Mouse (Mus musculus): ENCODE data around the gene Polr2b. TPM values are rescaled to one million over a fixed set of nuclear protein-coding genes. Genes with fewer than 3 reads are reported as not detected.

The Polr2b gene
- total and polyA plus RNA-seq, 3 experiments: 58.3 to 178 (median 91.4) TPM

GRCm38 (mm10) chr5:77261137-77261536 lies 48.8 kb upstream of the Polr2b start:
- no peak overlapping the region for H3K4me3 ChIP-seq (ENCODE audit: control insufficient read depth in 1 of 2, insufficient read depth in 1 of 2, low read depth in 2 of 2, low read length in 2 of 2)
- peaks cover 0 to 9% of the 10 kb centered on the region in 2 experiments; a peak in 2 of 4 replicates for H3K36me3 ChIP-seq (ENCODE audit: control insufficient read depth in 1 of 2, insufficient read depth in 2 of 2, low read length in 2 of 2)
- peaks cover 8% of the 10 kb centered on the region for H3K79me2 ChIP-seq (ENCODE audit: control insufficient read depth, insufficient read depth, low read length, poor library complexity)
- H3K27me3 ChIP-seq (ENCODE audit: control insufficient read depth in 1 of 2, insufficient read depth in 2 of 2, low read length in 2 of 2): no peaks in the 10 kb centered on the region; a peak in 1 of 4 replicates
- H3K9ac ChIP-seq (ENCODE audit: control insufficient read depth, low read depth, low read length, poor library complexity, severe bottlenecking): peak overlapping the region; percentile 20; the same call in 1 of the 2 replicates
- peak; percentile 66 for DNase-seq (ENCODE audit: low read depth, low spot score)
- H3K4me1 ChIP-seq (ENCODE audit: control insufficient read depth in 1 of 2, insufficient read depth in 2 of 2, low read length in 2 of 2): peaks cover 3 to 9% of the 10 kb centered on the region in 2 experiments; a peak in 3 of 4 replicates
- no peaks in the 10 kb centered on the region for H3K9me3 ChIP-seq (replicated peaks; ENCODE audit: insufficient read depth, low read length)
- no peak overlapping the region for H3K27ac ChIP-seq (ENCODE audit: control insufficient read depth, low read depth, low read length)
- no peak for TF ChIP-seq RAD21 (IDR thresholded peaks at IDR 0.05; ENCODE audit: low read depth, low read length)
- TF ChIP-seq USF2 (IDR thresholded peaks at IDR 0.05; ENCODE audit: borderline replicate concordance in 1 of 2, insufficient read depth in 1 of 2, low read depth in 1 of 2, low read length in 2 of 2): no peak
- TF ChIP-seq RCOR1 (IDR thresholded peaks at IDR 0.05; ENCODE audit: low read depth, low read length): no peak
- TF ChIP-seq TCF12 (IDR thresholded peaks at IDR 0.05; ENCODE audit: low read depth, low read length): peak; percentile 46
- TF ChIP-seq MYC (IDR thresholded peaks at IDR 0.05; ENCODE audit: low read depth, low read length): no peak
- TF ChIP-seq TBP (IDR thresholded peaks at IDR 0.05; ENCODE audit: low read depth, low read length): no peak
- TF ChIP-seq MYB (IDR thresholded peaks at IDR 0.05; ENCODE audit: low read depth, low read length): peak; percentile 37; the same call in 1 of the 2 replicates
- no peak for TF ChIP-seq NELFE (IDR thresholded peaks at IDR 0.05; ENCODE audit: low read depth, low read length)
- peak; percentile 49 to 70; a peak in 3 of 4 replicates for TF ChIP-seq EP300 (IDR thresholded peaks at IDR 0.05; ENCODE audit: low read depth in 1 of 2, low read length in 2 of 2)
- TF ChIP-seq ETS1 (IDR thresholded peaks at IDR 0.05; ENCODE audit: low read depth, low read length): peak; percentile 35; the same call in 1 of the 2 replicates
- TF ChIP-seq JUND (IDR thresholded peaks at IDR 0.05; ENCODE audit: low read depth, low read length): no peak
- TF ChIP-seq CHD2 (IDR thresholded peaks at IDR 0.05; ENCODE audit: low read length): no peak
- peak; percentile 66 for TF ChIP-seq GATA1 (IDR thresholded peaks at IDR 0.05; ENCODE audit: low read depth, low read length)
- peak; percentile 33; the same call in 1 of the 2 replicates for TF ChIP-seq MXI1 (IDR thresholded peaks at IDR 0.05; ENCODE audit: low read depth, low read length)
- TF ChIP-seq HCFC1 (IDR thresholded peaks at IDR 0.05; ENCODE audit: low read depth, low read length): no peak
- TF ChIP-seq MAX (IDR thresholded peaks at IDR 0.05; ENCODE audit: low read length): no peak
- TF ChIP-seq UBTF (IDR thresholded peaks at IDR 0.05; ENCODE audit: borderline replicate concordance, insufficient read depth, low read depth, low read length): no peak
- no peak for TF ChIP-seq GABPA (IDR thresholded peaks at IDR 0.05; ENCODE audit: low read depth, low read length)
- no peak for TF ChIP-seq SMC3 (IDR thresholded peaks at IDR 0.05; ENCODE audit: low read depth, low read length)
- no peak for TF ChIP-seq CHD1 (IDR thresholded peaks at IDR 0.05; ENCODE audit: low read depth, low read length)
- no peak for TF ChIP-seq NRF1 (IDR thresholded peaks at IDR 0.05; ENCODE audit: insufficient read depth, low read depth, low read length, poor library complexity, severe bottlenecking)
- 0 out of 2 replicates have a peak, but pooled peaks have one; percentile 11 for TF ChIP-seq BHLHE40 (IDR thresholded peaks at IDR 0.05; ENCODE audit: borderline replicate concordance, low read depth, low read length)
- TF ChIP-seq KAT2A (conservative IDR thresholded peaks at IDR 0.05; ENCODE audit: low read depth, low read length): no peak
- TF ChIP-seq CTCF (IDR thresholded peaks at IDR 0.05 in 2 of 3, conservative IDR thresholded peaks at IDR 0.05 in 1 of 3; ENCODE audit: control insufficient read depth in 1 of 3, insufficient read depth in 1 of 3, low read depth in 2 of 3, low read length in 3 of 3, poor library complexity in 1 of 3, severe bottlenecking in 1 of 3): no peak
- TF ChIP-seq POLR2AphosphoS5 (IDR thresholded peaks at IDR 0.05; ENCODE audit: borderline replicate concordance, low read depth, low read length): no peak
- TF ChIP-seq E2F4 (IDR thresholded peaks at IDR 0.05; ENCODE audit: borderline replicate concordance, low read depth, low read length): no peak
- no peak for TF ChIP-seq POLR2AphosphoS2 (IDR thresholded peaks at IDR 0.05; ENCODE audit: low read length)
- TF ChIP-seq MAZ (IDR thresholded peaks at IDR 0.05; ENCODE audit: low read depth, low read length): 0 out of 2 replicates have a peak, but pooled peaks have one; percentile 60
- no peak; the same call in 1 of the 2 replicates for TF ChIP-seq USF1 (IDR thresholded peaks at IDR 0.05; ENCODE audit: low read depth, low read length)
- no peak for TF ChIP-seq MEF2A (IDR thresholded peaks at IDR 0.05; ENCODE audit: extremely low read depth, insufficient replicate concordance, low read depth, low read length, poor library complexity, severe bottlenecking)
- TF ChIP-seq ZKSCAN1 (IDR thresholded peaks at IDR 0.05; ENCODE audit: low read depth, low read length): no peak
- peak; percentile 52; the same call in 1 of the 2 replicates for TF ChIP-seq ELF1 (IDR thresholded peaks at IDR 0.05; ENCODE audit: low read depth, low read length)
- TF ChIP-seq MAFK (IDR thresholded peaks at IDR 0.05; ENCODE audit: borderline replicate concordance, low read depth, low read length): no peak
- TF ChIP-seq ZMIZ1 (IDR thresholded peaks at IDR 0.05; ENCODE audit: low read depth, low read length): no peak
- TF ChIP-seq SIN3A (IDR thresholded peaks at IDR 0.05; ENCODE audit: low read length): no peak
- TF ChIP-seq ZC3H11A (IDR thresholded peaks at IDR 0.05; ENCODE audit: low read depth, low read length): no peak
- TF ChIP-seq POLR2A (IDR thresholded peaks at IDR 0.05; ENCODE audit: control insufficient read depth in 1 of 2, insufficient read depth in 1 of 2, low read depth in 1 of 2, low read length in 2 of 2, poor library complexity in 1 of 2): no peak
